Mouse (Mus musculus) liver, adult 2 months (tissue): Measurements from ENCODE around the gene Cacna1c. TPM values are rescaled to one million over a fixed set of nuclear protein-coding genes. Genes with fewer than 3 reads are reported as not detected.

ENCODE experiments used
- DNase-seq: peaks from one replicate; pipeline ENCODE4 v3.0.0-alpha.2; 2011; ENCODE audit warnings: low read depth, low spot score; ENCODE audit errors: extremely low read depth
- H3K27ac ChIP-seq: fragments of 200-500 bp; replicated peaks from 2 replicates; pipeline ENCODE4 v1.5.1; 2012; ENCODE audit warnings: low read depth, mild to moderate bottlenecking, control low read depth, inconsistent platforms, low read length; ENCODE audit not compliant: insufficient read depth
- H3K27me3 ChIP-seq: fragments of 200-500 bp; 2 replicates; pipeline ENCODE4 v1.6.1; 2012; ENCODE audit warnings: mild to moderate bottlenecking, moderate library complexity, low read length, inconsistent platforms; ENCODE audit not compliant: control insufficient read depth, insufficient read depth
- H3K36me3 ChIP-seq: fragments of 200-500 bp; 2 replicates; pipeline ENCODE4 v1.6.1; 2012; ENCODE audit warnings: low read length, inconsistent platforms; ENCODE audit not compliant: control insufficient read depth, insufficient read depth
- H3K4me1 ChIP-seq: fragments of 200-500 bp; 2 replicates; pipeline ENCODE4 v1.6.1; 2011; ENCODE audit warnings: low read length; ENCODE audit not compliant: control insufficient read depth, insufficient read depth
- H3K4me3 ChIP-seq: fragments of 200-500 bp; 2 replicates; pipeline ENCODE4 v1.5.1; 2011; ENCODE audit warnings: low read depth, mild to moderate bottlenecking, control low read depth, low read length, moderate library complexity; ENCODE audit not compliant: insufficient read depth
- H3K79me2 ChIP-seq: fragments of 200-500 bp; 2 replicates; pipeline ENCODE4 v1.6.1; 2012; ENCODE audit warnings: inconsistent platforms, mild to moderate bottlenecking, low read length, moderate library complexity; ENCODE audit not compliant: control insufficient read depth, insufficient read depth
- H3K9ac ChIP-seq: fragments of 200-500 bp; 2 replicates; pipeline ENCODE4 v1.6.1; 2012; ENCODE audit warnings: low read depth, mild to moderate bottlenecking, control low read depth, inconsistent platforms, low read length
- CTCF ChIP-seq: fragments of 200-500 bp; IDR thresholded peaks from 2 replicates; pipeline ENCODE4 v1.5.1; 2011; ENCODE audit warnings: low read depth, low read length, control low read depth
- POLR2A ChIP-seq: fragments of 200-500 bp; IDR thresholded peaks from 2 replicates; pipeline ENCODE4 v1.6.1; 2011; ENCODE audit warnings: low read length, control low read depth; ENCODE audit not compliant: insufficient read depth; ENCODE audit errors: extremely low read depth
- WGBS: fragments of 180-500 bp; shearing (Covaris S2); methylation state at CpG from one replicate; pipeline ENCODE4 v1.1.7; 2018; 5-methylcytosine and 5-hydroxymethylcytosine counted together
- polyA plus RNA-seq: library from polyadenylated mRNA; depleted of rRNA; stranded (reverse); fragments of >200 nt; gene quantifications from 2 replicates; pipeline ENCODE4 v1.2.3, GENCODE M21; 2012
- total RNA-seq: library from RNA; depleted of rRNA; stranded (reverse); fragments of >200 nt; gene quantifications from 2 replicates; pipeline ENCODE4 v1.2.3, GENCODE M21; 2014

Gene Cacna1c
- total and polyA plus RNA-seq, 2 experiments: 0.09 to 0.18 TPM

- TF ChIP-seq CTCF (no peak), POLR2A (no peak)
- H3K4me1 ChIP-seq: no peaks in the 10 kb centered on the region
- no peak overlapping the region for H3K27ac ChIP-seq
- H3K27me3 ChIP-seq: no peaks in the 10 kb centered on the region
- WGBS: 86% methylated on average over 4 of the region's 4 CpGs
- H3K9ac ChIP-seq: no peak overlapping the region
- no peak overlapping the region for H3K4me3 ChIP-seq
- DNase-seq: no peak
- peaks cover 2% of the 10 kb centered on the region; the same call in 1 of the 2 replicates for H3K36me3 ChIP-seq
- no peaks in the 10 kb centered on the region for H3K79me2 ChIP-seq
Measured at GRCm38 (mm10) chr6:119201575-119201974, 5.4 kb upstream of the Cacna1c start.

GRCm38 (mm10) chr6:119200362-119200761, 4.1 kb upstream of the Cacna1c start:
- Histone ChIP-seq H3K27ac (no peak overlapping the region), H3K27me3 (no peaks in the 10 kb centered on the region), H3K4me1 (no peaks in the 10 kb centered on the region), H3K79me2 (no peaks in the 10 kb centered on the region), H3K36me3 (no peaks in the 10 kb centered on the region), H3K9ac (no peak overlapping the region), H3K4me3 (no peak overlapping the region)
- 38% methylated on average over 5 of the region's 5 CpGs for WGBS
- TF ChIP-seq POLR2A (no peak), CTCF (no peak)
- peak; percentile 11 for DNase-seq

- no peaks in the 10 kb centered on the region for H3K79me2 ChIP-seq
- no peak overlapping the region for H3K4me3 ChIP-seq
- no peak for DNase-seq
- H3K27ac ChIP-seq: no peak overlapping the region
- H3K27me3 ChIP-seq: no peaks in the 10 kb centered on the region
- no peak overlapping the region for H3K9ac ChIP-seq
- H3K4me1 ChIP-seq: no peaks in the 10 kb centered on the region
- no peaks in the 10 kb centered on the region for H3K36me3 ChIP-seq
- TF ChIP-seq CTCF: no peak
- TF ChIP-seq POLR2A: no peak
- WGBS: 66% methylated on average over 8 of the region's 8 CpGs
Measured at GRCm38 (mm10) chr6:119199274-119199879, 3.2 kb upstream of the Cacna1c start.

GRCm38 (mm10) chr6:119198534-119199273, 2.5 kb upstream of the Cacna1c start:
- H3K36me3 ChIP-seq: no peaks in the 10 kb centered on the region
- no peaks in the 10 kb centered on the region for H3K4me1 ChIP-seq
- no peak overlapping the region for H3K4me3 ChIP-seq
- no peaks in the 10 kb centered on the region for H3K79me2 ChIP-seq
- TF ChIP-seq POLR2A (no peak), CTCF (no peak)
- no peak overlapping the region for H3K27ac ChIP-seq
- WGBS: 70% methylated on average over 15 of the region's 15 CpGs
- DNase-seq: no peak
- no peaks in the 10 kb centered on the region for H3K27me3 ChIP-seq
- no peak overlapping the region for H3K9ac ChIP-seq

- Histone ChIP-seq H3K36me3 (peaks cover 6% of the 10 kb centered on the region), H3K27me3 (no peaks in the 10 kb centered on the region), H3K79me2 (no peaks in the 10 kb centered on the region), H3K9ac (no peak overlapping the region), H3K27ac (no peak overlapping the region), H3K4me1 (no peaks in the 10 kb centered on the region), H3K4me3 (no peak overlapping the region)
- DNase-seq: no peak
- no peak for TF ChIP-seq CTCF
- TF ChIP-seq POLR2A: no peak
- 94% methylated on average over 7 of the region's 7 CpGs for WGBS
Measured at GRCm38 (mm10) chr6:119194601-119195000, 1.6 kb downstream of the Cacna1c start.

GRCm38 (mm10) chr6:119194161-119194560, 2.1 kb downstream of the Cacna1c start:
- WGBS: 78% methylated on average over 9 of the region's 9 CpGs
- Histone ChIP-seq H3K27ac (no peak overlapping the region), H3K36me3 (peaks cover 6% of the 10 kb centered on the region), H3K27me3 (no peaks in the 10 kb centered on the region), H3K4me3 (no peak overlapping the region), H3K4me1 (no peaks in the 10 kb centered on the region), H3K9ac (no peak overlapping the region), H3K79me2 (no peaks in the 10 kb centered on the region)
- DNase-seq: no peak
- no peak for TF ChIP-seq CTCF
- no peak for TF ChIP-seq POLR2A
